Mouse (Mus musculus) liver, embryonic 16.5 days (tissue): ENCODE results near the gene Hmgb1. TPM values are rescaled to one million over a fixed set of nuclear protein-coding genes. Genes with fewer than 3 reads are reported as not detected.

ENCODE experiments used
- ATAC-seq: fragments of 200-750 bp; cut with Nextera tagmentation; 2 replicates; pipeline ENCODE4 v1.8.0; 2017; ENCODE audit warnings: low read depth, mild to moderate bottlenecking, moderate number of reproducible peaks, moderate library complexity
- H3K27ac ChIP-seq: fragments of 300-500 bp; sonication (generic); 2 replicates; pipeline ENCODE4 v1.5.1; 2014; ENCODE audit warnings: mild to moderate bottlenecking, low read length
- H3K27me3 ChIP-seq: fragments of 300-500 bp; sonication (generic); 2 replicates; pipeline ENCODE4 v1.6.1; 2014; ENCODE audit warnings: low read depth, low read length, mixed read lengths; ENCODE audit not compliant: control insufficient read depth, insufficient read depth
- H3K36me3 ChIP-seq: fragments of 300-500 bp; sonication (generic); 2 replicates; pipeline ENCODE4 v1.6.1; 2014; ENCODE audit warnings: mild to moderate bottlenecking; ENCODE audit not compliant: control insufficient read depth, insufficient read depth
- H3K4me1 ChIP-seq: fragments of 300-500 bp; sonication (generic); 2 replicates; pipeline ENCODE4 v1.6.1; 2014; ENCODE audit warnings: low read depth, low read length, mixed read lengths; ENCODE audit not compliant: control insufficient read depth
- H3K4me2 ChIP-seq: fragments of 300-500 bp; sonication (generic); 2 replicates; pipeline ENCODE4 v1.6.1; 2014; ENCODE audit warnings: low read depth, low read length, mixed read lengths
- H3K4me3 ChIP-seq: fragments of 300-500 bp; sonication (generic); 2 replicates; pipeline ENCODE4 v1.5.1; 2014; ENCODE audit warnings: low read depth, mild to moderate bottlenecking, low read length
- H3K9ac ChIP-seq: fragments of 300-500 bp; sonication (generic); 2 replicates; pipeline ENCODE4 v1.6.1; 2014; ENCODE audit warnings: low read depth, low read length
- H3K9me3 ChIP-seq: fragments of 300-500 bp; sonication (generic); replicated peaks from 2 replicates; pipeline ENCODE4 v1.6.1; 2016; ENCODE audit warnings: low read length; ENCODE audit not compliant: control insufficient read depth
- WGBS: fragments of 180-500 bp; shearing (Covaris S2); extraction: QIAGEN DNeasy Blood & Tissue Kit; methylation state at CpG from one replicate; pipeline ENCODE4 v1.1.7; 2014; ENCODE audit not compliant: insufficient replicate concordance; 5-methylcytosine and 5-hydroxymethylcytosine counted together
- polyA plus RNA-seq: library from polyadenylated mRNA; unstranded; fragments of >200 nt; fragmentation: Nextera tagmentation; extraction: Ambion mirVana; gene quantifications from 2 replicates; pipeline ENCODE4 v1.2.1, GENCODE M21; 2015

Hmgb1 gene
- polyA plus RNA-seq, 1 experiment from 2014 or later = 379 TPM

- peak overlapping the region; percentile 58 for H3K4me3 ChIP-seq
- no peaks in the 10 kb centered on the region for H3K9me3 ChIP-seq
- H3K4me1 ChIP-seq = peaks cover 8% of the 10 kb centered on the region
- peak overlapping the region; percentile 62 for H3K9ac ChIP-seq
- peak; percentile 32 for ATAC-seq
- no peak overlapping the region for H3K27ac ChIP-seq
- H3K36me3 ChIP-seq = no peaks in the 10 kb centered on the region; the same call in 1 of the 2 replicates
- WGBS = 3% methylated on average over 37 of the region's 37 CpGs
- no peaks in the 10 kb centered on the region for H3K27me3 ChIP-seq
- peak overlapping the region; percentile 87 for H3K4me2 ChIP-seq
These were observed 168.7 kb downstream of the Hmgb1 start for GRCm38 (mm10) chr5:149015335-149016201.

- Histone ChIP-seq H3K27me3 (no peaks in the 10 kb centered on the region), H3K36me3 (no peaks in the 10 kb centered on the region; the same call in 1 of the 2 replicates), H3K4me3 (peak overlapping the region; percentile 58; the same call in 1 of the 2 replicates), H3K27ac (no peak overlapping the region), H3K9me3 (no peaks in the 10 kb centered on the region), H3K9ac (no peak overlapping the region), H3K4me1 (peaks cover 8% of the 10 kb centered on the region), H3K4me2 (peak overlapping the region; percentile 87; the same call in 1 of the 2 replicates)
- no peak for ATAC-seq
- 44% methylated on average over 17 of the region's 17 CpGs for WGBS
These were observed 169.6 kb downstream of the Hmgb1 start for GRCm38 (mm10) chr5:149014600-149015268.

DNA sequence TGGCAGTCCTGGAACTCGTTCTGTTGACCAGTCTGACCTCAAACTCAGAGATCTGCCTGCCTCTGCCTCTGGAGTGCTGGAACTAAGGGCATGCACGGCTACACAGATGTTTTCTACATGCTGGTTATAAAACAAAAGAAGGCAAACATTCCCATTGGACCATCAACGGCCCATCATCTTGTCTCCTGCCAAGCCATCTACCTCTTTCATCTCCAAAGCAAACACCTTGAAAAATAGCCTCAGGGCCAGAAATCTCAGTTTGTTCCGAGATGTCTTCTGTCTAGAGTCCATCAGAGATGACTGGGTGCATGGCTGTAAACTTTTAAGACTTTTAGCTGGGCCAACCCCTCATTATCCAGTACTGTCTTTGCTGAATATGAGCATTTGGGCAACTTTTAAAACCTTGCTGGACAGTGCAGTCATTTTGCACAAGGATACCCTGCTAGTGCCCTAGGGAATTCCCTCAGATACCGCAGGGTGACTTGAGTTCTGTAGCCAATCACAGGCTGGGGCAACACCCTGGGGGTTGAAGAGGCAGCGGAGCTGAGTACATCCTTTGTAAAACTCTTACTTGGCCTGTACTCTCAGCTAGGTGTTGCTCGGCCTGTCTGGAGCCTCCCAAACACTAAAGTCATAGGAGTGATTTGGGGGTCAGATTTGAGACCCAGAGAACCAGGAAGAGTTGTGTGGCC, 170.3 kb downstream of the Hmgb1 start:
- Histone ChIP-seq H3K4me2 (no peak overlapping the region), H3K27me3 (no peaks in the 10 kb centered on the region), H3K9ac (no peak overlapping the region), H3K9me3 (no peaks in the 10 kb centered on the region), H3K4me1 (peaks cover 8% of the 10 kb centered on the region), H3K36me3 (no peaks in the 10 kb centered on the region; the same call in 1 of the 2 replicates), H3K4me3 (no peak overlapping the region), H3K27ac (no peak overlapping the region)
- 72% methylated on average over 7 of the region's 7 CpGs for WGBS
- no peak for ATAC-seq

- Histone ChIP-seq H3K27me3 (no peaks in the 10 kb centered on the region), H3K9ac (no peak overlapping the region), H3K4me2 (no peak overlapping the region), H3K36me3 (no peaks in the 10 kb centered on the region; the same call in 1 of the 2 replicates), H3K27ac (no peak overlapping the region), H3K9me3 (no peaks in the 10 kb centered on the region), H3K4me1 (peaks cover 10% of the 10 kb centered on the region), H3K4me3 (no peak overlapping the region)
- WGBS = 69% methylated on average over 3 of the region's 3 CpGs
- no peak for ATAC-seq
These were observed 175.2 kb downstream of the Hmgb1 start for GRCm38 (mm10) chr5:149009111-149009510.

- Histone ChIP-seq H3K27ac (peak overlapping the region; percentile 40; the same call in 1 of the 2 replicates), H3K4me2 (peak overlapping the region; percentile 38), H3K4me1 (peaks cover 14% of the 10 kb centered on the region), H3K9ac (no peak overlapping the region; the same call in 1 of the 2 replicates), H3K9me3 (no peaks in the 10 kb centered on the region), H3K36me3 (no peaks in the 10 kb centered on the region; the same call in 1 of the 2 replicates), H3K27me3 (no peaks in the 10 kb centered on the region), H3K4me3 (no peak overlapping the region)
- no peak for ATAC-seq
- 48% methylated on average over 5 of the region's 5 CpGs for WGBS
These were observed 177.0 kb downstream of the Hmgb1 start for GRCm38 (mm10) chr5:149007295-149007646.

- 11% methylated on average over 26 of the region's 26 CpGs for WGBS
- Histone ChIP-seq H3K4me3 (peak overlapping the region; percentile 25), H3K4me2 (peak overlapping the region; percentile 64), H3K27ac (peak overlapping the region; percentile 40; the same call in 1 of the 2 replicates), H3K9ac (peak overlapping the region; percentile 14; the same call in 1 of the 2 replicates), H3K4me1 (peaks cover 14% of the 10 kb centered on the region), H3K27me3 (no peaks in the 10 kb centered on the region), H3K36me3 (no peaks in the 10 kb centered on the region), H3K9me3 (no peaks in the 10 kb centered on the region)
- ATAC-seq = peak; percentile 71
These were observed 177.7 kb downstream of the Hmgb1 start for GRCm38 (mm10) chr5:149006362-149007294.

- H3K4me3 ChIP-seq = no peak overlapping the region
- no peaks in the 10 kb centered on the region for H3K27me3 ChIP-seq
- H3K9ac ChIP-seq = no peak overlapping the region
- no peaks in the 10 kb centered on the region for H3K36me3 ChIP-seq
- WGBS = 48% methylated on average over 9 of the region's 9 CpGs
- no peak overlapping the region for H3K27ac ChIP-seq
- peak overlapping the region; percentile 64 for H3K4me2 ChIP-seq
- no peak for ATAC-seq
- H3K9me3 ChIP-seq = no peaks in the 10 kb centered on the region
- H3K4me1 ChIP-seq = peaks cover 14% of the 10 kb centered on the region
These were observed 178.5 kb downstream of the Hmgb1 start for GRCm38 (mm10) chr5:149005701-149006361.
